Mouse (Mus musculus) C2C12 (cell line): ENCODE measurements at regions not wholly inside any gene's neighbourhood (a gene's known extent, or its start where the extent isn't known, plus 50 kb on each side); places are given as distances from the start of the nearest gene placed in this dataset.

Experiments used
- CEBPB ChIP-seq: IDR thresholded peaks from one replicate; pipeline ENCODE4 v1.6.1; 2011; ENCODE audit warnings: low read depth, mild to moderate bottlenecking, control low read depth, moderate library complexity
- CTCF ChIP-seq: IDR thresholded peaks from one replicate; pipeline ENCODE4 v1.5.1; 2011; ENCODE audit not compliant: control insufficient read depth, insufficient read depth, insufficient read length
- FOSL1 ChIP-seq: IDR thresholded peaks from one replicate; pipeline ENCODE4 v1.8.0; 2011; ENCODE audit warnings: mild to moderate bottlenecking, low read length; ENCODE audit not compliant: poor library complexity, insufficient read depth, severe bottlenecking
- MAX ChIP-seq: IDR thresholded peaks from one replicate; pipeline ENCODE4 v1.6.1; 2011; ENCODE audit warnings: mild to moderate bottlenecking, control low read depth
- MYOD1 ChIP-seq: IDR thresholded peaks from one replicate; pipeline ENCODE4 v1.6.1; 2011; ENCODE audit warnings: low read depth; ENCODE audit not compliant: control insufficient read depth, insufficient read length
- MYOG ChIP-seq: IDR thresholded peaks from one replicate; pipeline ENCODE4 v1.6.1; 2011; ENCODE audit not compliant: control insufficient read depth, insufficient read length; ENCODE audit errors: extremely low read depth
- USF1 ChIP-seq: IDR thresholded peaks from one replicate; pipeline ENCODE4 v1.6.1; 2011; ENCODE audit warnings: low read depth, mild to moderate bottlenecking, control low read depth, moderate library complexity

DNA sequence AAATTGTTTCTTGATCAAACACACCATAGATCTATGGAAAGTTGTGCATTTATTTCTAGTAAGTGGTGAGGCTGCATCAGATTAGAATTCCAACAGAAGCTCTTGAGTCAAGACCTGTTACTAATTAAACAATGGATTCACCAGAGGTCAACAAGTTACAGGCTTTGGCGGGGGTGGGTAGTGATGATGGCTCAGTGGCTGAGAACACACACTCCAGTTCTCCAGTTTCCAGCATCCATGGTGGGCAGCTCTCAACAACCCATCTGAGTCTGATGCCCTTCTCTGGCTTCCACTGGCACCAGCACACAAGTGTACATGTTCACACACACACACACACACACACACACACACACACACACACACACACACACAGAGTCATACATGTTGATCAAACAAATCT, 56.3 kb upstream of the Rgs17 start:
- TF ChIP-seq CTCF (no peak), USF1 (no peak), MYOG (no peak), CEBPB (no peak), MAX (no peak), MYOD1 (no peak), FOSL1 (no peak)
